Mouse (Mus musculus): ENCODE data around the gene Blm.

DNA sequence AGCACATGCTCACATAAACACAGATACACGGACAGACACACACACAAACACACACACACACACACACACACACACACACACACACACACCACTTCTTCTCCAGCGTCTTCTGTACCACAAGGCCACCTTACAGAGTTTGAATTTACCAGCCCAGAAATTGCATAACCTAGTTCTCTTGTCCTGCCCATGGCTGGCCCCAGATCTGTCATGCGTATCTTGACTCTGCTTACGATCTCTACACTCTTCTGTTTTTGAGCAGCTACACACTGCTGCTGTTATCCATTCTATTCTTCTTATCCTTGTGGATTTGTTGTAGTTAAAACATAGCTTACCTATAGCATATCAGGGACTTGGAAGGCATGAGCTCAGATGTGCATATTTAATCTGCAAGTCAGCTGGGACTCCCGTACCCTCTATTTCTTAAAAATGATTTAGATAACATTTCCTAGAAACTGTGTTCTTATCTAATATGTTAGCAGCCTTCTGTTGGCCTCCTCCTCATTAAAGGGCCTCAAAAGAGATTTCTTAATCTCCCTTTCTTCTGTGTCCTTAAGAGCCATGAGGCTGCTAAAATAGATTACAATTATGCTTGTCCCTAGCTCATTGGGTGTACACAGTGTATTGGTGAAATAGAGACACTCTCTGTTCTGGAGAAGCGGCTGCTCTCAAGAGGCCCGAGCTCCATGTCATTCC lies 7.4 kb upstream of the Blm start:
- TF ChIP-seq CTCF (IDR thresholded peaks at IDR 0.05; ENCODE audit: low read depth), result no peak
- peak; percentile 98 for TF ChIP-seq EP300 (IDR thresholded peaks at IDR 0.05; ENCODE audit: low read depth)
